Mouse (Mus musculus): ENCODE measurements around the gene Dennd1b.

GRCm38 (mm10) chr1:138937686-138938370 lies 25.4 kb upstream of the Dennd1b start:
- TF ChIP-seq CTCF (IDR thresholded peaks at IDR 0.05; ENCODE audit: insufficient read depth, low read depth, low read length) = no peak
- TF ChIP-seq POLR2A (IDR thresholded peaks at IDR 0.05; ENCODE audit: insufficient read depth, low read depth, low read length) = no peak
